Comparison of ENCODE assay signal across 8 mouse cellular contexts in the genomic region with DNA sequence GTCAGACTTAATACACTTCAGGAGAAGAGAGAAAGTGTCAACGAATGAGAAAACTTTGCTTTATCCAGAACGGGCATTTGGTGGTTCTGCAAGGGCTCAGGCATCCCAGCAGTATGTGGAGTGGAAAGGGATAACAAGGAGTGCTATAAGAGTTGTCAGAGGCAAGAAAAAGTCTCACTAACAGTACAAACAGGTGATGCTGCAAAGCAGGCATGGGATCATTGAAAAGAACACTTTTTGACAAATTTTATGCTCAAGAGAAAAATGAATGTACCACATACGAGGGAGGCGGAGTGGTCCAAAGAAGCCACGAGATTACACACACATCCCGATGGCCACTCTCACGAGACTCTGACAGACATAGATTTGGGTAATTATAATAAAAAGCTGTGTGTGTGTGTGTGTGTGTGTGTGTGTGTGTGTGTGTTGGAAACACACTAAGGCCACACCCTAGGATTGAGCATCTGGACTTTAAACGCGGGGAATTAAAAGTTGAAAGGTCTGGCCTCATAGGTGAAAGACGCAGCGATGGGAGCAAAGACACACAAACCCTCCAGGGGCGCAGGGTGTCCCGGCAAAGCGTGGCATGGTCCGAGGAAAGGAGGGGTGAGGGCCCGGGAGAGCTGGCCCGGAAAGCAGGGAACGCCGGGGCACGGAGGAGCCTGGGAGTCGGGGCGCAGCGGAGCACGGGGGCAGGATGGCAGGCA.
DNase-seq lines count a peak whose midpoint lies in the region; ATAC-seq and TF ChIP-seq lines count a peak whose summit lies in the region.

No protein-coding gene starts in this region.

- no peak for TF ChIP-seq CTCF in CH12.LX (conservative IDR thresholded peaks at IDR 0.05 in 1 of 2, IDR thresholded peaks at IDR 0.05 in 1 of 2; ENCODE audit: low read depth in 2 of 2, low read length in 2 of 2)
- no peak for TF ChIP-seq CTCF in liver, postnatal 0 days (IDR thresholded peaks at IDR 0.05; ENCODE audit: low read depth)

- WGBS in hindbrain, embryonic 12.5 days = 2% methylated on average over 24 of the region's 24 CpGs
- 2% methylated on average over 24 of the region's 24 CpGs for WGBS in liver, postnatal 0 days (ENCODE audit: insufficient replicate concordance)
- WGBS in stomach, embryonic 14.5 days = 1% methylated on average over 24 of the region's 24 CpGs

- TF ChIP-seq RAD21 in CH12.LX (IDR thresholded peaks at IDR 0.05; ENCODE audit: low read depth, low read length) = no peak

- H3K27ac ChIP-seq in CH12.LX (ENCODE audit: insufficient read depth, low read depth) = peak overlapping the region; percentile 55
- peak overlapping the region; percentile 98 for H3K27ac ChIP-seq in hindbrain, embryonic 12.5 days
- peak overlapping the region; percentile 99 for H3K27ac ChIP-seq in liver, postnatal 0 days (ENCODE audit: low read depth)
- H3K27ac ChIP-seq in stomach, embryonic 14.5 days (ENCODE audit: low read length) = peak overlapping the region; percentile 78

- no peak; the same call in 1 of the 2 replicates for ATAC-seq in cerebellum, adult (ENCODE audit: insufficient number of reproducible peaks, low FRiP score, low TSS enrichment)
- no peak; the same call in none of the 2 replicates for ATAC-seq in hindbrain, embryonic 12.5 days (ENCODE audit: low FRiP score)
- no peak; the same call in 1 of the 2 replicates for ATAC-seq in liver, postnatal 0 days
- no peak for ATAC-seq in stomach, embryonic 14.5 days (ENCODE audit: insufficient number of reproducible peaks, insufficient read depth, low FRiP score, low read depth)

- TF ChIP-seq EP300 in CH12.LX (IDR thresholded peaks at IDR 0.05; ENCODE audit: low read length) = no peak
- TF ChIP-seq EP300 in liver, postnatal 0 days (IDR thresholded peaks at IDR 0.05; ENCODE audit: low read depth) = no peak

- peaks cover 3 to 41% of the 10 kb centered on the region in 2 experiments for H3K36me3 ChIP-seq in CH12.LX (replicated peaks in 1 of 2; ENCODE audit: control insufficient read depth in 1 of 2, insufficient read depth in 1 of 2, low read length in 1 of 2)
- no peaks in the 10 kb centered on the region for H3K36me3 ChIP-seq in hindbrain, embryonic 12.5 days
- no peaks in the 10 kb centered on the region for H3K36me3 ChIP-seq in liver, postnatal 0 days (replicated peaks; ENCODE audit: insufficient read depth, low read length)
- H3K36me3 ChIP-seq in stomach, embryonic 14.5 days (ENCODE audit: control insufficient read depth, insufficient read depth, low read length) = no peaks in the 10 kb centered on the region

- H3K79me2 ChIP-seq in CH12.LX (replicated peaks; ENCODE audit: control insufficient read depth, extremely low read depth, insufficient read depth, poor library complexity, severe bottlenecking) = peaks cover 39% of the 10 kb centered on the region

- peak overlapping the region; percentile 98 for H3K4me2 ChIP-seq in CH12.LX (ENCODE audit: insufficient read depth, low read depth, poor library complexity, severe bottlenecking)
- peak overlapping the region; percentile 77 for H3K4me2 ChIP-seq in hindbrain, embryonic 12.5 days (replicated peaks)
- peak overlapping the region; percentile 95 for H3K4me2 ChIP-seq in liver, postnatal 0 days (ENCODE audit: low read depth, low read length)
- H3K4me2 ChIP-seq in stomach, embryonic 14.5 days (replicated peaks; ENCODE audit: low read depth, low read length) = peak overlapping the region; percentile 72

- peak overlapping the region; percentile 68 to 92 (median 87) for H3K4me3 ChIP-seq in CH12.LX (replicated peaks in 1 of 3; ENCODE audit: low read depth in 2 of 3, low read length in 2 of 3, poor library complexity in 1 of 3)
- H3K4me3 ChIP-seq in hindbrain, embryonic 12.5 days = peak overlapping the region; percentile 89
- peak overlapping the region; percentile 92 for H3K4me3 ChIP-seq in liver, postnatal 0 days (ENCODE audit: low read depth, low read length)
- peak overlapping the region; percentile 82 for H3K4me3 ChIP-seq in stomach, embryonic 14.5 days (ENCODE audit: low read depth, low read length)

- no peaks in the 10 kb centered on the region for H3K9me3 ChIP-seq in CH12.LX (replicated peaks; ENCODE audit: low read length)
- no peaks in the 10 kb centered on the region for H3K9me3 ChIP-seq in hindbrain, embryonic 12.5 days (replicated peaks)
- H3K9me3 ChIP-seq in liver, postnatal 0 days (ENCODE audit: low read length) = no peaks in the 10 kb centered on the region
- H3K9me3 ChIP-seq in stomach, embryonic 14.5 days (ENCODE audit: control insufficient read depth, low read depth, low read length) = no peaks in the 10 kb centered on the region

- peak overlapping the region; percentile 87 for H3K9ac ChIP-seq in CH12.LX (ENCODE audit: insufficient read depth, low read depth)
- H3K9ac ChIP-seq in hindbrain, embryonic 12.5 days = peak overlapping the region; percentile 94
- peak overlapping the region; percentile 89 for H3K9ac ChIP-seq in liver, postnatal 0 days (replicated peaks)
- peak overlapping the region; percentile 79 for H3K9ac ChIP-seq in stomach, embryonic 14.5 days (replicated peaks; ENCODE audit: low read depth, low read length)

- dilution Hi-C loops in CH12.LX (cut with MboI; ENCODE audit: extremely low pct_ligation_motif_present, extremely low pct_unique_long_range_greater_than_20kb, low sequenced_read_pairs) = no loop called here

- peak; percentile 57 for DNase-seq in cerebellum, adult 11 months
- DNase-seq in CH12.LX (ENCODE audit: extremely low read depth) = peak; percentile 66
- DNase-seq in embryo, embryonic 10.5 days (ENCODE audit: low spot score) = peak; percentile 69
- DNase-seq in liver, postnatal 0 days = no peak
- DNase-seq in layer of hippocampus, postnatal 14 days (ENCODE audit: low spot score in 2 of 2) = no peak

- peaks cover 5 to 67% of the 10 kb centered on the region in 2 experiments; a peak in 2 of 4 replicates for H3K4me1 ChIP-seq in CH12.LX (ENCODE audit: control insufficient read depth in 1 of 2, insufficient read depth in 2 of 2)
- H3K4me1 ChIP-seq in hindbrain, embryonic 12.5 days = peaks cover 25% of the 10 kb centered on the region
- H3K4me1 ChIP-seq in liver, postnatal 0 days (ENCODE audit: insufficient read depth) = peaks cover 21% of the 10 kb centered on the region
- peaks cover 23% of the 10 kb centered on the region for H3K4me1 ChIP-seq in stomach, embryonic 14.5 days (ENCODE audit: control insufficient read depth, insufficient read depth, low read length)

- no peak for TF ChIP-seq POLR2A in CH12.LX (IDR thresholded peaks at IDR 0.05; ENCODE audit: low read depth, low read length)

- no peaks in the 10 kb centered on the region for H3K27me3 ChIP-seq in CH12.LX (replicated peaks)
- no peaks in the 10 kb centered on the region for H3K27me3 ChIP-seq in hindbrain, embryonic 12.5 days
- H3K27me3 ChIP-seq in liver, postnatal 0 days (ENCODE audit: insufficient read depth, low read length) = no peaks in the 10 kb centered on the region
- no peaks in the 10 kb centered on the region for H3K27me3 ChIP-seq in stomach, embryonic 14.5 days (ENCODE audit: control insufficient read depth, insufficient read depth, low read length)

- in situ Hi-C loops in CH12.LX (cut with MboI; ENCODE audit: low pct_ligation_motif_present, low pct_unique_long_range_greater_than_20kb, low sequenced_read_pairs) = no loop called here

TF ChIP-seq in CH12.LX, 34 proteins besides CTCF, POLR2A, EP300 and RAD21:
- TF ChIP-seq CHD2 (IDR thresholded peaks at IDR 0.05; ENCODE audit: low read length) (peak; percentile 84), USF1 (IDR thresholded peaks at IDR 0.05; ENCODE audit: low read depth, low read length) (no peak), E2F4 (IDR thresholded peaks at IDR 0.05; ENCODE audit: insufficient replicate concordance, low read depth, low read length) (no peak), HCFC1 (IDR thresholded peaks at IDR 0.05; ENCODE audit: low read depth, low read length) (no peak; the same call in 1 of the 2 replicates), JUN (IDR thresholded peaks at IDR 0.05; ENCODE audit: insufficient read depth, low read depth, low read length) (no peak), MAX (IDR thresholded peaks at IDR 0.05; ENCODE audit: low read length) (0 out of 2 replicates have a peak, but pooled peaks have one; percentile 43), BHLHE40 (IDR thresholded peaks at IDR 0.05; ENCODE audit: low read depth, low read length) (peak; percentile 37; the same call in 1 of the 2 replicates), IRF4 (IDR thresholded peaks at IDR 0.05; ENCODE audit: low read depth, low read length) (no peak)

Comparison
In these comparisons a context has a peak if more than half of its experiments do, and no peak if none do; other contexts are left out.
1. DNase-seq: peak in cerebellum, adult 11 months (single experiment), CH12.LX (single experiment) and embryo, embryonic 10.5 days (single experiment); none in liver, postnatal 0 days (single experiment) and layer of hippocampus, postnatal 14 days (0 of 2).
2. Peak in every context shown above with its lines, with median percentiles within 50 percentile points of each other: H3K27ac ChIP-seq, H3K4me2 ChIP-seq, H3K4me3 ChIP-seq and H3K9ac ChIP-seq.